Mouse (Mus musculus) heart, adult 11 months (tissue): ENCODE measurements at regions not wholly inside any gene's neighbourhood (a gene's known extent, or its start where the extent isn't known, plus 50 kb on each side); places are given as distances from the start of the nearest gene placed in this dataset.

Experiments used
- DNase-seq: peaks from one replicate; pipeline ENCODE4 v3.0.0; 2022

DNA sequence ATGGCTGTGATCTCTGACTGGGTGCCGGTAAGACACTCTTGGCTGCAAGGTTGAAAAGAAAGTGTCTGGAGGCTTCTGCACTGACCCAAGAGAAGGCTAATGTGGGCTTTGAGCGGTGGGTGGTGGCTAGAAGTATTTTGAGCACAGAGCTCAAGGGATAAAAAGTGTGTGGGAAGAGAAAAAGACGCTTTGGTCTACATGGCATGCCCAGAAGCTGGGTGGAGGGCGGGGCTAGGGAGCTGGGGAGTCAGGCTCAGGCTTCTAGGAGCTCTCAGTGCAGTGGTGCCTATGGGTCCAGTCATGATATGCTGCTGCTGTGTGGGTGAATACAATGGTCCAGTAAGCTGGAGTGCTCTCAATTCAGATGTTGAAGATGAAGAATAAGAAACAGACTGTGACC is 152.1 kb downstream of the Efnb1 start:
- DNase-seq: no peak

- DNase-seq: peak; percentile 93
These were observed 150.9 kb downstream of the Efnb1 start for GRCm38 (mm10) chrX:99286876-99287275.

- peak; percentile 95 for DNase-seq
These were observed 149.7 kb downstream of the Efnb1 start for GRCm38 (mm10) chrX:99285611-99286010.

DNA sequence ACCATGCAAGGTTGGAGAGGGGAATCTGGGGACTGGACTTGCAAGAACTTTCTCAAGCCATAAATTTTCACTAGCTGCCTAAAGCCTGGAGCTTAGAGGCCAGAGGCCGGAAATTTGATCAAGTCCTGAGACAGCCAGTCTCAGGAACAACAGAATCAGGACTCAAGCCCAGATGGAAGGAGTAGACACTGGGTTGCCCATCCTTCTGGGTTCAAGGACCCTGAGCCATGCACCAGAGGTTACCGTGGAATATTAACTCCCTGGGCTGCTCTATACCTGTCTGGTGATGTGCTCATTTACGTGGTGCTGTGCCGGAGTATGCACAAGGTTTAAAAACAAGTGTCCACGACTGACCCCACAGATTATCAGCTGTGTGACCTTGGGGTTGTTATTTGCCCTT is 145.1 kb downstream of the Efnb1 start:
- DNase-seq: no peak

DNA sequence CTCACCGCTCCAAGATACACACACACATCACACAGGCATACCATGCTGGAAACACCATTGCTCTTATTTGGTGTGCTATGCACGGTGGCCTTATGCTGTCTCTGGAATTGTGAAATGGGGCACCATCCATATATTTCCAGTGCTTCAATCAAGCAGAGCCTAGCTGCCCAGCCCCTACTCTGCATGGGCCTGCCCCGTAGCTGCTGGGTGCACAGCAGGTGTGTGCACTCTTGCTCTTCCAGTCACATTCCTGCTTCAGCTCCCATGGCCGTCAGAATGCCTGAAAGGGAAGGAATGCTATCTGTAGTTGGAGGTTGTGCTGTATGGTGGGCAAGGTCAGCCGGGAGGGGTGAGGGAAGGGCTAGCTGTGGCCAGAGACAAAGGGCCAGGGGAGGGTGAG is 144.6 kb downstream of the Efnb1 start:
- no peak for DNase-seq

- no peak for DNase-seq
These were observed 139.6 kb downstream of the Efnb1 start for GRCm38 (mm10) chrX:99275536-99275935.

DNA sequence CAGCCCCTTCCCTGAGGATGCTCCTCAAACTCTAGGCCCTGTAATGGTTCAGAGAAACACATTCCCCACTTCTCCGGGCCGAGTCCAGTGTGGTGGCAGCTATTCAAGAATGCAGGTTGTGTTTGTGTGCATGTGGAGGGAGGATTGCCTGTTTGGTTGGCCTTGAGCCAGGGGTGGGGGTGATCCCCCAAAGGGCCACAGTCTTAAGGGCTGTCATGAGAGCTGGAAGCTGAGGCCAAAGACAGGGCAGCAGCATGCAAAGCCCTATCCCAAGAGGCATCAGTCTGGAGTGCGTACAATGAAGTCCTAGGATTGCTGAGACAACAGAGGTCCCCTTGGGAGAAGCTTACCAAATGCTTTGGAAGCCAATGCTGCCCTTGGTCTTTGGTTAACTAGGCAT is 136.0 kb downstream of the Efnb1 start:
- peak; percentile 79 for DNase-seq

DNA sequence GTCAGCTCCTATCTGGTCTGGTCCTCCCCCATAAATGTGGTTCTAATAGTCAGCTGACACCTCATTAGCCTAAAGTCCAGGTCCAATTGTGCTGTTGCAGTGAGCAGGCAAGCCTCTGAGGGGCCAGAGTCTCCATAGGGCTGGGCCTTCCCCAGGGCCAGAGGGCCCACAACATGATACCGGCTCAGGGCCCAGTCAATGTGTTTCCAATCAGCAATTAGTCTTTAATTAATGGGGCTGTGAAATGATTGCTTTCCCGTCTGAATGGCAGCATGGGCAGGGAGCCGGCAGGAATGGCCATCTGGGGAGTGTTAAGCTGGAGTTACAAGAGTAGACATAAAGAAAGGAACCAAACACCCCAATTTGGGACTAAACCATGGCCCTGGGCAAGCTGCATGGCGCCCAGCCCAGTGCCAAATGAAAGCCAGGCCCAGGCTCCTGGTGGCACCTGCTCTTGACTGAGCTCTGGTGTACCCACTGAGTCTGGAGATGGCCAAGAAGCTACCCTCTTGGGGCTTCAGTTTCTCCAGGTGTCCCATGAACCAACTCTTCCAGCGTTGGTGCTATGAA is 113.2 kb downstream of the Efnb1 start:
- peak; percentile 48 for DNase-seq

GRCm38 (mm10) chrX:99248181-99248580 is 112.3 kb downstream of the Efnb1 start:
- peak; percentile 61 for DNase-seq

DNA sequence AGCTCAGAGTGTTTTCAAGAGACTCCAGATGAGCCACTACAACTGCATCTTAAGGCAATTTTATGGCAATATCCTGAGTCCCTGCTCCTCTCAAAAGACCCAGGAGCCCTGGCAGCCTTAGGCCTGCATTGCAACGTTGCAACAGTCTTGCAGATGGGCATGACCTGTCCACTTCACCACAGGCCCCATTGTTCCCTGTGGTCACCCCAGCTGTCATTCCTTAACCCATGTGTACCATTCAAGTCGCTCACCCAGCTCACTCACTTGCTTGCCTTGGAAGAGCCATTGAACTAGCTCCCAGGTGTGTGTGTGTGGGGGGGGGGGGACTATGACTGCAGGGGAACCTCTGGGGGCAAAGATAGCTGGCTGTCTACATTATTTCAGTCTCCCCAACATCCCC is 110.8 kb downstream of the Efnb1 start:
- DNase-seq: peak; percentile 66

- peak; percentile 30 for DNase-seq
These were observed 110.1 kb downstream of the Efnb1 start for GRCm38 (mm10) chrX:99246051-99246450.

GRCm38 (mm10) chrX:99245541-99245940 is 109.6 kb downstream of the Efnb1 start:
- peak; percentile 35 for DNase-seq

GRCm38 (mm10) chrX:99243251-99243650 is 107.3 kb downstream of the Efnb1 start:
- peak; percentile 78 for DNase-seq

- peak; percentile 83 for DNase-seq
These were observed 105.8 kb downstream of the Efnb1 start for GRCm38 (mm10) chrX:99241684-99242118.

GRCm38 (mm10) chrX:99233035-99233434 is 97.1 kb downstream of the Efnb1 start:
- DNase-seq: peak; percentile 97

DNA sequence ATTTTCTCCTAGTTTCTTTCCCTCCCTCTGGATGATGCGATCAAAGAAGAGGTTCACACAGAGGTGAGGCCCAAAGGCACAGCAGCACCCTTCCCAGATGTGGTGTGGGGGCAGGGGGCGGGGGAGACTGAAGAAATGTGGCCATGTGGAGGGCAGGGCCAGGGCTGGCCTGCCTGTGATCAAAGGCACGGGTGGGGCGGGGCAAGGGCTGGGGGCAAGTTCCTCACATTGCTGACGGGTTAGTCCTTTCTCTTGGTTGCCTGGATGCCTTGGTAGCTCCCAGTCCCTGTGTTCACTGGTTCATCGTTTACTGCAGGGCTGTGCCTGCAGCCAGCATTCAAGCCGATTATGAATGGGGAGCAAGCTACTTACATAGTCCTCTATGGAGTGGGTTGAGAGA is 96.4 kb downstream of the Efnb1 start:
- no peak for DNase-seq

GRCm38 (mm10) chrX:99225111-99225752 is 89.3 kb downstream of the Efnb1 start:
- DNase-seq: peak; percentile 88

- no peak for DNase-seq
These were observed 86.1 kb downstream of the Efnb1 start for GRCm38 (mm10) chrX:99222017-99222416.

DNA sequence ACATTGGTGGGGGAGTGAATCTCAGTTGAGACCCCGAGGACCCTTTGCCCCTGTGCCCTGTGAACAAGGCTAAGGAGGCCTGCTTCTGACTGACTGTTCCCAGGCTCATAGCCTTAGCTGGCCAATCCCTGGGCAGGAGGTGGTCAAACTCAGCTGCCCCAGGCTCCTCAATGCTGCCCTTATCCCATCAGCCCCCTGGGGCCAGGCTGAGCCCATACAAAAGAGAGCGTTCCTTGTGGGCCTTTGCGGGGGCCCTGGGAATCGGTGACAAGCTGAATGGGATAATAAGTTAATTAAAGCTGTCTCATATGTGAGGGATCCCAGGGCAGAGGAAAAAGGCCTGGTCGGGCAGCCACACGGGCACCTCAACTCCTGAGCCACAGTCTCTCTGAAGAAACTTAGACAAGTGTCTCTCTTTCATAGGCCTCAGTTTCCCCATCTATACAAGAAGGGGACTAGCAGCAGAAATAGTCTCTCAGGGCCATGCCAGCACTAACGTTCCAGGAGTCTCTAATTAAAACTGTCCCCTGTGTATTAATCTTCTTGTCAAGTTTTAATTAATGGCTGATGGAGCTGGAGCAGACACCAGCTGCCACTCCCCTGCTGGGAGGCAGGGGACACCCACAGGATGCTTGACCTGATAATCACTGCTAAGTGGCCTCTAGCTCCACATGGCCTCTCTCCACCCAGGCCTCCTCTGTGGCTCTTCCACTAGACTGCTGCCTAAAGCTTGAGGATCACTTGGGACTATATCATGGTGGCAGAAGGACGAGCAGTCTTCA is 84.9 kb downstream of the Efnb1 start:
- DNase-seq: no peak

- DNase-seq: peak; percentile 93
These were observed 82.3 kb downstream of the Efnb1 start for GRCm38 (mm10) chrX:99218213-99218612.

GRCm38 (mm10) chrX:99216633-99217459 is 80.9 kb downstream of the Efnb1 start:
- DNase-seq: peak; percentile 95

GRCm38 (mm10) chrX:99215931-99216330 is 80.0 kb downstream of the Efnb1 start:
- DNase-seq: no peak

GRCm38 (mm10) chrX:99215111-99215510 is 79.2 kb downstream of the Efnb1 start:
- DNase-seq: peak; percentile 97
